Mouse (Mus musculus) G1E (cell line): ENCODE results near the gene Zfp93. TPM values are rescaled to one million over a fixed set of nuclear protein-coding genes. Genes with fewer than 3 reads are reported as not detected.
A peak's percentile ranks its signal among the peaks of the same experiment; 100 is the strongest.

Source experiments
- ATAC-seq: 2 replicates; pipeline ENCODE4 v1.8.0; 2016; ENCODE audit warnings: mild to moderate bottlenecking; ENCODE audit not compliant: insufficient number of reproducible peaks, poor library complexity, low FRiP score, severe bottlenecking; ENCODE audit errors: extremely low read depth
- DNase-seq: peaks from one replicate; pipeline ENCODE4 v3.0.0; 2012; ENCODE audit warnings: low spot score
- H3K27me3 ChIP-seq: 2 replicates; pipeline ENCODE4 v1.6.1; 2012; ENCODE audit warnings: mild to moderate bottlenecking, low read length, inconsistent platforms; ENCODE audit not compliant: insufficient read depth
- H3K36me3 ChIP-seq: replicated peaks from 2 replicates; pipeline ENCODE3; 2012; ENCODE audit warnings: mild to moderate bottlenecking, inconsistent platforms
- H3K4me1 ChIP-seq: 2 replicates; pipeline ENCODE4 v1.6.1; 2012; ENCODE audit warnings: low read depth, low read length, inconsistent platforms, mixed read lengths; ENCODE audit not compliant: insufficient read depth
- H3K4me3 ChIP-seq: 2 replicates; pipeline ENCODE4 v1.5.1; 2012; ENCODE audit warnings: low read depth, mild to moderate bottlenecking, inconsistent platforms, low read length, moderate library complexity, mixed read lengths
- H3K9me3 ChIP-seq: replicated peaks from 2 replicates; pipeline ENCODE4 v1.6.1; 2012; ENCODE audit warnings: inconsistent platforms
- CTCF ChIP-seq: IDR thresholded peaks from 2 replicates; pipeline ENCODE4 v1.5.1; 2012; ENCODE audit warnings: low read depth, low read length, inconsistent platforms, mixed read lengths
- GATA1 ChIP-seq: IDR thresholded peaks from 2 replicates; pipeline ENCODE4 v1.6.1; 2012; ENCODE audit warnings: borderline replicate concordance, low read length, inconsistent platforms, mixed read lengths
- GATA2 ChIP-seq: IDR thresholded peaks from 2 replicates; pipeline ENCODE4 v1.6.1; 2012; ENCODE audit warnings: low read depth, low read length, inconsistent platforms, borderline replicate concordance
- POLR2AphosphoS5 ChIP-seq: IDR thresholded peaks from 2 replicates; pipeline ENCODE4 v1.6.1; 2012; ENCODE audit warnings: low read depth, low read length, inconsistent platforms; ENCODE audit not compliant: insufficient replicate concordance
- TAL1 ChIP-seq: conservative IDR thresholded peaks from 2 replicates; pipeline ENCODE4 v1.6.1; 2012; ENCODE audit warnings: low read depth, low read length, inconsistent platforms, mixed read lengths
- polyA plus RNA-seq: library from polyadenylated mRNA; stranded (reverse); fragments of >175 nt; gene quantifications from 2 replicates; pipeline ENCODE4 v1.2.3, GENCODE M21; 2012
- total RNA-seq, 2 experiments: library from RNA; stranded (forward) in 1 of 2; stranded (reverse) in 1 of 2; fragments of 200-1000 nt in 1 of 2; fragments of >200 nt in 1 of 2; fragmentation: Nextera tagmentation in 1 of 2; gene quantifications; 2 replicates each; pipeline ENCODE4 v1.2.3; 2014 to 2017

The Zfp93 gene
- total RNA-seq (2014; fragmentation: Nextera tagmentation), result 1.9 and 2.4 TPM in 2 replicates
- 2.3 and 2.4 TPM in 2 replicates for total RNA-seq (2017)
- polyA plus RNA-seq, result 0.36 and 0.79 TPM in 2 replicates

- peak; percentile 45 for DNase-seq
- Histone ChIP-seq H3K27me3 (no peaks in the 10 kb centered on the region), H3K4me1 (peaks cover 3% of the 10 kb centered on the region), H3K36me3 (peaks cover 10% of the 10 kb centered on the region), H3K4me3 (peak within 1 kb of the TSS; percentile 77), H3K9me3 (no peaks in the 10 kb centered on the region)
- peak; percentile 95 for ATAC-seq
- TF ChIP-seq TAL1, result no peak
- no peak for TF ChIP-seq POLR2AphosphoS5
Measured at GRCm38 (mm10) chr7:24270288-24270672, at the start of gene Zfp93. Zfp93 (plus strand) TSS chr7:24270420.

- peak within 1 kb of the TSS; percentile 77 for H3K4me3 ChIP-seq
- ATAC-seq, result peak; percentile 70
- peaks cover 3% of the 10 kb centered on the region; the same call in 1 of the 2 replicates for H3K27me3 ChIP-seq
Measured at GRCm38 (mm10) chr7:24237040-24237791, 33.0 kb upstream of the Zfp93 start, which contains the start of gene Zfp109. Zfp109 (minus strand) TSS chr7:24237560.

GRCm38 (mm10) chr7:24253779-24254615 is 16.2 kb upstream of the Zfp93 start:
- no peak overlapping the region for H3K4me3 ChIP-seq
- ATAC-seq, result no peak

More at GRCm38 (mm10) chr7:24237040-24237791, 33.0 kb upstream of the Zfp93 start, which contains the start of gene Zfp109:
- H3K36me3 ChIP-seq, result peaks cover 7% of the 10 kb centered on the region
- no peaks in the 10 kb centered on the region for H3K9me3 ChIP-seq
- DNase-seq, result peak; percentile 40
- TF ChIP-seq TAL1, result no peak
- H3K4me1 ChIP-seq, result no peaks in the 10 kb centered on the region

GRCm38 (mm10) chr7:24254633-24255474 is 15.4 kb upstream of the Zfp93 start, which contains the start of gene Zfp108:
Zfp108 (plus strand) TSS chr7:24254794.
- TF ChIP-seq CTCF (no peak), GATA1 (no peak), TAL1 (no peak), POLR2AphosphoS5 (no peak), GATA2 (no peak)
- ATAC-seq, result peak; percentile 57
- no peaks in the 10 kb centered on the region for H3K9me3 ChIP-seq
- no peaks in the 10 kb centered on the region for H3K4me1 ChIP-seq
- H3K27me3 ChIP-seq, result no peaks in the 10 kb centered on the region
- H3K36me3 ChIP-seq, result no peaks in the 10 kb centered on the region
- H3K4me3 ChIP-seq, result peak within 1 kb of the TSS; percentile 51; the same call in 1 of the 2 replicates
- peak; percentile 11 for DNase-seq

More at GRCm38 (mm10) chr7:24253779-24254615, 16.2 kb upstream of the Zfp93 start:
- DNase-seq, result no peak
- no peaks in the 10 kb centered on the region for H3K27me3 ChIP-seq
- no peaks in the 10 kb centered on the region for H3K4me1 ChIP-seq
- TF ChIP-seq GATA2 (no peak), CTCF (no peak), GATA1 (no peak), POLR2AphosphoS5 (no peak), TAL1 (no peak)
- H3K9me3 ChIP-seq, result no peaks in the 10 kb centered on the region
- H3K36me3 ChIP-seq, result no peaks in the 10 kb centered on the region

GRCm38 (mm10) chr7:24259306-24259999 is 10.8 kb upstream of the Zfp93 start:
- no peak for ATAC-seq
- TF ChIP-seq CTCF, result no peak
- no peak for TF ChIP-seq TAL1
- no peak for TF ChIP-seq GATA2
- TF ChIP-seq GATA1, result no peak
- TF ChIP-seq POLR2AphosphoS5, result no peak

GRCm38 (mm10) chr7:24260000-24260312 is 10.3 kb upstream of the Zfp93 start:
- no peaks in the 10 kb centered on the region for H3K9me3 ChIP-seq
- H3K4me1 ChIP-seq, result no peaks in the 10 kb centered on the region
- H3K36me3 ChIP-seq, result no peaks in the 10 kb centered on the region
- no peak overlapping the region for H3K4me3 ChIP-seq
- no peaks in the 10 kb centered on the region for H3K27me3 ChIP-seq
- no peak for ATAC-seq
- DNase-seq, result no peak
- TF ChIP-seq GATA2 (no peak), GATA1 (no peak), TAL1 (no peak), CTCF (no peak), POLR2AphosphoS5 (no peak)

More at GRCm38 (mm10) chr7:24259306-24259999, 10.8 kb upstream of the Zfp93 start:
- Histone ChIP-seq H3K9me3 (no peaks in the 10 kb centered on the region), H3K36me3 (no peaks in the 10 kb centered on the region), H3K27me3 (no peaks in the 10 kb centered on the region), H3K4me1 (no peaks in the 10 kb centered on the region), H3K4me3 (no peak overlapping the region)
- no peak for DNase-seq
